ENCODE assay signal across 8 mouse cellular contexts in the genomic region with DNA sequence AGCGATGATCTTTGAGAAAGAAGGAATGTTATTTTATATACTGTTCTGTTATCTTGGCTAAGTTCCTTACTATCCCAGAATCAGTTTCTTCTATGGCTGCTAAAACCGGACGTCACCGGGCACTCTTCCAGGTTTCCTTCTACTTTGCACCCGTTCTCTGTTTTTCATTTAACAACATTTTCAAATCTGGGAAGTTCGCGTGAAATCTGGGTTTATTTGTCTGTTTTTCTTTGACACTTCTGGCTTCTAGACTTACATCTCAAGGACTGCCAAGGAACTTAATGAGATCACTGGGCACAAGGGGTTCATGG. TPM values are rescaled to one million over a fixed set of nuclear protein-coding genes. Genes with fewer than 3 reads are reported as not detected.
DNase-seq lines count a peak whose midpoint lies in the region; ATAC-seq and TF ChIP-seq lines count a peak whose summit lies in the region.

No protein-coding gene starts in this region.

- TF ChIP-seq CTCF in cerebellum, adult 2 months (IDR thresholded peaks at IDR 0.05; ENCODE audit: borderline replicate concordance, insufficient read depth, low read depth, low read length) = no peak
- TF ChIP-seq CTCF in E14TG2a.4 (conservative IDR thresholded peaks at IDR 0.05; ENCODE audit: low read length) = no peak

- ATAC-seq in cerebellum, adult (ENCODE audit: insufficient number of reproducible peaks, low FRiP score, low TSS enrichment) = no peak
- peak; percentile 38 for ATAC-seq in erythroblast, adult 5-6 weeks (replicated peaks; ENCODE audit: low FRiP score, poor library complexity, severe bottlenecking)
- ATAC-seq in hindbrain, embryonic 13.5 days (ENCODE audit: low FRiP score) = peak; percentile 23; the same call in 1 of the 2 replicates
- 0 out of 2 replicates have a peak, but pooled peaks have one; percentile 9 for ATAC-seq in liver, embryonic 12.5 days
- peak; percentile 23; the same call in 1 of the 2 replicates for ATAC-seq in neural tube, embryonic 12.5 days (ENCODE audit: low FRiP score, low read depth)

- peak overlapping the region; percentile 68 for H3K4me2 ChIP-seq in hindbrain, embryonic 13.5 days
- H3K4me2 ChIP-seq in liver, embryonic 12.5 days = peak overlapping the region; percentile 70
- H3K4me2 ChIP-seq in neural tube, embryonic 12.5 days (replicated peaks) = peak overlapping the region; percentile 73

- peak overlapping the region; percentile 86 for H3K9ac ChIP-seq in hindbrain, embryonic 13.5 days
- peak overlapping the region; percentile 77 for H3K9ac ChIP-seq in liver, embryonic 12.5 days
- H3K9ac ChIP-seq in neural tube, embryonic 12.5 days = peak overlapping the region; percentile 76; the same call in 1 of the 2 replicates

- H3K9me3 ChIP-seq in E14TG2a.4 (ENCODE audit: low read length) = peaks cover 15% of the 10 kb centered on the region; the same call in 1 of the 2 replicates
- H3K9me3 ChIP-seq in hindbrain, embryonic 13.5 days = no peaks in the 10 kb centered on the region
- H3K9me3 ChIP-seq in liver, embryonic 12.5 days (replicated peaks) = no peaks in the 10 kb centered on the region
- H3K9me3 ChIP-seq in neural tube, embryonic 12.5 days = no peaks in the 10 kb centered on the region

- 17% methylated on average over 7 of the region's 7 CpGs for WGBS in cerebellum, adult 2 months
- WGBS in hindbrain, embryonic 13.5 days = 41% methylated on average over 7 of the region's 7 CpGs
- 19% methylated on average over 7 of the region's 7 CpGs for WGBS in liver, embryonic 12.5 days (ENCODE audit: insufficient replicate concordance)
- WGBS in neural tube, embryonic 12.5 days = 44% methylated on average over 7 of the region's 7 CpGs

- peaks cover 2% of the 10 kb centered on the region for H3K4me1 ChIP-seq in cerebellum, adult 2 months (ENCODE audit: control insufficient read depth, insufficient read depth, low read length)
- peaks cover 21% of the 10 kb centered on the region for H3K4me1 ChIP-seq in E14TG2a.4 (replicated peaks; ENCODE audit: low read depth, low read length)
- H3K4me1 ChIP-seq in hindbrain, embryonic 13.5 days (replicated peaks) = peaks cover 26% of the 10 kb centered on the region
- peaks cover 20% of the 10 kb centered on the region for H3K4me1 ChIP-seq in liver, embryonic 12.5 days
- H3K4me1 ChIP-seq in neural tube, embryonic 12.5 days = peaks cover 12% of the 10 kb centered on the region

- no peak overlapping the region for H3K27ac ChIP-seq in cerebellum, adult 2 months (ENCODE audit: insufficient read depth, low read length)
- peak overlapping the region; percentile 84 for H3K27ac ChIP-seq in hindbrain, embryonic 13.5 days
- peak overlapping the region; percentile 77 for H3K27ac ChIP-seq in liver, embryonic 12.5 days
- no peak overlapping the region; the same call in 1 of the 2 replicates for H3K27ac ChIP-seq in neural tube, embryonic 12.5 days

- no peaks in the 10 kb centered on the region for H3K27me3 ChIP-seq in cerebellum, adult 2 months (ENCODE audit: control insufficient read depth, insufficient read depth, low read length)
- no peaks in the 10 kb centered on the region for H3K27me3 ChIP-seq in E14TG2a.4 (ENCODE audit: insufficient read depth, low read length)
- no peaks in the 10 kb centered on the region for H3K27me3 ChIP-seq in hindbrain, embryonic 13.5 days
- 0 out of 2 replicates have a peak, but pooled peaks cover 8% of the 10 kb centered on the region for H3K27me3 ChIP-seq in liver, embryonic 12.5 days (replicated peaks)
- no peaks in the 10 kb centered on the region for H3K27me3 ChIP-seq in neural tube, embryonic 12.5 days (replicated peaks)

- no peak for TF ChIP-seq POLR2A in cerebellum, adult 2 months (IDR thresholded peaks at IDR 0.05; ENCODE audit: borderline replicate concordance, insufficient read depth, low read length)

- peak overlapping the region; percentile 96 for H3K4me3 ChIP-seq in cerebellum, adult 2 months (replicated peaks; ENCODE audit: insufficient read depth, low read depth, low read length)
- H3K4me3 ChIP-seq in E14TG2a.4 (replicated peaks; ENCODE audit: low read length) = peak overlapping the region; percentile 97
- peak overlapping the region; percentile 73 for H3K4me3 ChIP-seq in hindbrain, embryonic 13.5 days
- H3K4me3 ChIP-seq in liver, embryonic 12.5 days = peak overlapping the region; percentile 78
- peak overlapping the region; percentile 64 for H3K4me3 ChIP-seq in neural tube, embryonic 12.5 days

- H3K36me3 ChIP-seq in E14TG2a.4 (ENCODE audit: insufficient read depth, low read length) = peaks cover 26% of the 10 kb centered on the region
- peaks cover 5% of the 10 kb centered on the region for H3K36me3 ChIP-seq in hindbrain, embryonic 13.5 days
- H3K36me3 ChIP-seq in liver, embryonic 12.5 days = peaks cover 16% of the 10 kb centered on the region
- no peaks in the 10 kb centered on the region; the same call in 1 of the 2 replicates for H3K36me3 ChIP-seq in neural tube, embryonic 12.5 days

- no peak for DNase-seq in cerebellum, adult 2 months
- DNase-seq in retina, embryonic 14.5 days (ENCODE audit: low spot score) = no peak

RNA-seq across cellular contexts. Expression of gene Tomm7, which starts 0.5 kb away (rescaled TPM):
- polyA plus RNA-seq in cerebellum, adult 2 months (2012; rRNA removed) = 90.0 and 90.4 TPM in 2 replicates
- 19.0 and 29.8 TPM in 2 replicates for total RNA-seq in erythroblast, adult 5-6 weeks (2015; ENCODE audit: low replicate concordance)
- total RNA-seq in erythroblast, adult 5-6 weeks (2017; ENCODE audit: low replicate concordance) = 45.6 and 59.8 TPM in 2 replicates
- 98.1 and 110 TPM in 2 replicates for polyA plus RNA-seq in hindbrain, embryonic 13.5 days (2015; fragmentation: Nextera tagmentation; extraction: Ambion mirVana)
- polyA plus RNA-seq in liver, embryonic 12.5 days (2016; fragmentation: Nextera tagmentation; extraction: Ambion mirVana) = 99.0 and 101 TPM in 2 replicates
- 104 and 113 TPM in 2 replicates for polyA plus RNA-seq in neural tube, embryonic 12.5 days (2016; fragmentation: Nextera tagmentation; extraction: Ambion mirVana)

RNA-seq across cellular contexts. Expression of gene Rint1, which starts 57.0 kb away (rescaled TPM):
- 22.2 and 22.4 TPM in 2 replicates for polyA plus RNA-seq in cerebellum, adult 2 months (2012; rRNA removed)
- total RNA-seq in erythroblast, adult 5-6 weeks (2015; ENCODE audit: low replicate concordance) = 11.3 and 13.6 TPM in 2 replicates
- 15.7 and 28.4 TPM in 2 replicates for total RNA-seq in erythroblast, adult 5-6 weeks (2017; ENCODE audit: low replicate concordance)
- 33.5 and 37.8 TPM in 2 replicates for polyA plus RNA-seq in hindbrain, embryonic 13.5 days (2015; fragmentation: Nextera tagmentation; extraction: Ambion mirVana)
- polyA plus RNA-seq in liver, embryonic 12.5 days (2016; fragmentation: Nextera tagmentation; extraction: Ambion mirVana) = 35.5 and 35.9 TPM in 2 replicates
- polyA plus RNA-seq in neural tube, embryonic 12.5 days (2016; fragmentation: Nextera tagmentation; extraction: Ambion mirVana) = 35.5 and 40.9 TPM in 2 replicates

Comparison
In these comparisons a context has a peak if more than half of its experiments do, and no peak if none do; other contexts are left out.
1. H3K27ac ChIP-seq: peak in hindbrain, embryonic 13.5 days (single experiment) and liver, embryonic 12.5 days (single experiment); none in cerebellum, adult 2 months (single experiment) and neural tube, embryonic 12.5 days (single experiment).
2. Peak in every context shown above with its lines, with median percentiles within 50 percentile points of each other: H3K4me3 ChIP-seq, H3K4me2 ChIP-seq and H3K9ac ChIP-seq.